Mouse (Mus musculus) intestine, embryonic 14.5 days (tissue): ENCODE data around the gene AI481877. TPM values are rescaled to one million over a fixed set of nuclear protein-coding genes. Genes with fewer than 3 reads are reported as not detected.

Experiments used
- ATAC-seq: fragments of 200-750 bp; cut with Nextera tagmentation; replicated peaks from 2 replicates; pipeline ENCODE4 v1.8.0; 2017; ENCODE audit warnings: low read depth, moderate number of reproducible peaks, moderate TSS enrichment, moderate library complexity; ENCODE audit not compliant: low FRiP score, low TSS enrichment
- DNase-seq: peaks from one replicate; pipeline ENCODE4 v3.0.0-alpha.2; 2018; ENCODE audit warnings: low spot score
- H3K27ac ChIP-seq: fragments of 300-500 bp; sonication (generic); 2 replicates; pipeline ENCODE4 v1.5.1; 2014; ENCODE audit warnings: low read depth, mild to moderate bottlenecking, control low read depth
- H3K27me3 ChIP-seq: fragments of 300-500 bp; sonication (generic); replicated peaks from 2 replicates; pipeline ENCODE4 v1.6.1; 2014; ENCODE audit warnings: low read length, control low read depth; ENCODE audit not compliant: control insufficient read depth, insufficient read depth
- H3K36me3 ChIP-seq: fragments of 300-500 bp; sonication (generic); 2 replicates; pipeline ENCODE4 v1.6.1; 2014; ENCODE audit warnings: low read length, control low read depth; ENCODE audit not compliant: control insufficient read depth, insufficient read depth
- H3K4me1 ChIP-seq: fragments of 300-500 bp; sonication (generic); replicated peaks from 2 replicates; pipeline ENCODE4 v1.6.1; 2014; ENCODE audit warnings: low read length, control low read depth, mixed read lengths; ENCODE audit not compliant: control insufficient read depth, insufficient read depth
- H3K4me2 ChIP-seq: fragments of 300-500 bp; sonication (generic); 2 replicates; pipeline ENCODE4 v1.6.1; 2014; ENCODE audit warnings: low read length
- H3K4me3 ChIP-seq: fragments of 300-500 bp; sonication (generic); 2 replicates; pipeline ENCODE4 v1.5.1; 2014; ENCODE audit warnings: low read depth, low read length, control low read depth, mixed read lengths
- H3K9ac ChIP-seq: fragments of 300-500 bp; sonication (generic); 2 replicates; pipeline ENCODE4 v1.6.1; 2014; ENCODE audit warnings: mild to moderate bottlenecking, low read length
- H3K9me3 ChIP-seq: fragments of 300-500 bp; sonication (generic); 2 replicates; pipeline ENCODE4 v1.6.1; 2016; ENCODE audit warnings: low read length, control low read depth; ENCODE audit not compliant: control insufficient read depth
- WGBS: fragments of 180-500 bp; shearing (Covaris S2); extraction: QIAGEN DNeasy Blood & Tissue Kit; methylation state at CpG from one replicate; pipeline ENCODE4 v1.1.7; 2014; 5-methylcytosine and 5-hydroxymethylcytosine counted together
- polyA plus RNA-seq: library from polyadenylated mRNA; unstranded; fragments of >200 nt; fragmentation: Nextera tagmentation; extraction: Ambion mirVana; gene quantifications from 2 replicates; pipeline ENCODE4 v1.2.1, GENCODE M21; 2014

AI481877 gene
- polyA plus RNA-seq, 1 experiment from 2014 or later, result not detected

GRCm38 (mm10) chr4:58994762-58995161 lies 144.0 kb downstream of the AI481877 start, which contains the start of gene Dnajc25:
Gene Dnajc25 (plus strand): TSS chr4:58995062.
- Histone ChIP-seq H3K27me3 (no peaks in the 10 kb centered on the region), H3K27ac (no peak within 1 kb of the TSS), H3K9me3 (no peaks in the 10 kb centered on the region), H3K36me3 (no peaks in the 10 kb centered on the region), H3K4me2 (no peak within 1 kb of the TSS), H3K4me3 (no peak within 1 kb of the TSS), H3K9ac (no peak within 1 kb of the TSS), H3K4me1 (no peaks in the 10 kb centered on the region)
- WGBS, result 67% methylated on average over 4 of the region's 4 CpGs
- DNase-seq (no peak), ATAC-seq (no peak)

Other genes starting within 250 kb of the AI481877 start
- 44.2 and 44.5 TPM in 2 replicates for gene Ecpas, start 226.2 kb downstream of the AI481877 start, polyA plus RNA-seq
- 0.73 and 1.2 TPM in 2 replicates for gene Zkscan16, start 195.4 kb downstream of the AI481877 start, polyA plus RNA-seq
- gene Ptgr1, start 151.9 kb downstream of the AI481877 start, polyA plus RNA-seq, result 29.3 and 33.9 TPM in 2 replicates
- gene Dnajc25, start 143.9 kb downstream of the AI481877 start, polyA plus RNA-seq, result 8.7 and 11.6 TPM in 2 replicates
- 8.5 and 10.8 TPM in 2 replicates for gene Gm20503, start 135.8 kb downstream of the AI481877 start, polyA plus RNA-seq
- gene Gng10, start 103.9 kb downstream of the AI481877 start, polyA plus RNA-seq, result 103 and 130 TPM in 2 replicates
- 14.1 TPM in 2 replicates for gene Ugcg, start 50.3 kb upstream of the AI481877 start, polyA plus RNA-seq